30 mouse cellular contexts compared by ENCODE assay signal in genomic region chr16:29991876-29992380, GRCm38 (mm10).
DNase-seq lines count a peak whose midpoint lies in the region; ATAC-seq and TF ChIP-seq lines count a peak whose summit lies in the region.
"Had no signal": no experiment of that assay in that cellular context is flagged by ENCODE, and none has a peak within 500 bp of the region (broad histone marks: within the 10 kb centered on the region; RNA-seq: fewer than 3 reads in every experiment).

No protein-coding gene starts in this region.

- no peaks in the 10 kb centered on the region for H3K36me3 ChIP-seq in kidney, adult 2 months (ENCODE audit: control insufficient read depth, insufficient read depth, low read length)
- no peaks in the 10 kb centered on the region for H3K36me3 ChIP-seq in lung, postnatal 0 days (ENCODE audit: insufficient read depth, low read length)
- H3K36me3 ChIP-seq in limb, embryonic 10.5 days: no peaks in the 10 kb centered on the region
- no peaks in the 10 kb centered on the region for H3K36me3 ChIP-seq in limb, embryonic 14.5 days (ENCODE audit: control insufficient read depth, insufficient read depth, low read length)
- H3K36me3 ChIP-seq: embryonic facial prominence, embryonic 10.5 days; embryonic facial prominence, embryonic 13.5 days; forebrain, embryonic 12.5 days; forebrain, embryonic 15.5 days; G1E; heart, embryonic 12.5 days; heart, embryonic 15.5 days; hindbrain, embryonic 10.5 days had no signal

- TF ChIP-seq POLR2A in kidney, adult 2 months (IDR thresholded peaks at IDR 0.05; ENCODE audit: low read depth, low read length): no peak
- TF ChIP-seq POLR2A in limb, embryonic 14.5 days (IDR thresholded peaks at IDR 0.05; ENCODE audit: borderline replicate concordance, extremely low read depth, insufficient read depth, insufficient read length): no peak

- no peak; the same call in 1 of the 2 replicates for ATAC-seq in lung, postnatal 0 days
- peak; percentile 35; the same call in 1 of the 2 replicates for ATAC-seq in limb, embryonic 14.5 days (ENCODE audit: low FRiP score, low read depth)
- ATAC-seq: forebrain, embryonic 15.5 days; Patski had no signal

- TF ChIP-seq EP300 in lung, postnatal 0 days (IDR thresholded peaks at IDR 0.05): no peak

- DNase-seq in kidney, adult 2 months: peak; percentile 79
- no peak for DNase-seq in kidney, adult 11 months
- peak; percentile 29 for DNase-seq in lung, postnatal 0 days (ENCODE audit: low spot score)
- DNase-seq in lung, postnatal 4 days: no peak
- DNase-seq in limb, embryonic 10.5 days (ENCODE audit: low spot score): no peak
- DNase-seq in limb, embryonic 14.5 days (ENCODE audit: low spot score): no peak
- DNase-seq in thymus, postnatal 4 days: no peak
- no peak for DNase-seq in spleen, adult 18-20 months
- DNase-seq: adrenal gland, adult 2 months; adrenal gland, postnatal 14 days; cerebellum, adult 11 months; cerebellum, adult 8-10 months; cerebellum, postnatal 10 days; cerebellum, postnatal 36 days; embryo, embryonic 11 days; gastrocnemius, postnatal 25 days; heart, adult 18-20 months; heart, postnatal 10 days; heart, postnatal 36 days had no signal

- 56% methylated on average over 8 of the region's 8 CpGs for WGBS in kidney, adult 2 months
- 74% methylated on average over 8 of the region's 8 CpGs for WGBS in lung, postnatal 0 days
- WGBS in limb, embryonic 10.5 days: 87% methylated on average over 8 of the region's 8 CpGs
- WGBS in limb, embryonic 14.5 days: 49% methylated on average over 8 of the region's 8 CpGs

- H3K27ac ChIP-seq in kidney, adult 2 months (ENCODE audit: insufficient read depth, low read depth, low read length): peak overlapping the region; percentile 59; the same call in 1 of the 2 replicates
- H3K27ac ChIP-seq in lung, postnatal 0 days (ENCODE audit: low read length): no peak overlapping the region
- H3K27ac ChIP-seq in limb, embryonic 10.5 days: peak overlapping the region; percentile 44; the same call in 1 of the 2 replicates
- H3K27ac ChIP-seq in limb, embryonic 14.5 days (replicated peaks; ENCODE audit: low read depth, low read length): no peak overlapping the region
- H3K27ac ChIP-seq: embryonic facial prominence, embryonic 13.5 days; forebrain, embryonic 12.5 days; forebrain, embryonic 15.5 days; heart, embryonic 15.5 days; hindbrain, embryonic 10.5 days; hindbrain, embryonic 14.5 days had no signal

- no peak overlapping the region for H3K4me2 ChIP-seq in lung, postnatal 0 days (replicated peaks; ENCODE audit: low read depth, low read length)
- H3K4me2 ChIP-seq in limb, embryonic 14.5 days (replicated peaks; ENCODE audit: low read depth, low read length, severe bottlenecking): no peak overlapping the region
- H3K4me2 ChIP-seq: embryonic facial prominence, embryonic 13.5 days; forebrain, embryonic 12.5 days; forebrain, embryonic 15.5 days; heart, embryonic 12.5 days; heart, embryonic 15.5 days; hindbrain, embryonic 14.5 days had no signal

- no peaks in the 10 kb centered on the region for H3K9me3 ChIP-seq in lung, postnatal 0 days (ENCODE audit: low read length)
- no peaks in the 10 kb centered on the region for H3K9me3 ChIP-seq in limb, embryonic 10.5 days (replicated peaks)
- no peaks in the 10 kb centered on the region for H3K9me3 ChIP-seq in limb, embryonic 14.5 days (ENCODE audit: control insufficient read depth, low read length)
- H3K9me3 ChIP-seq: embryonic facial prominence, embryonic 10.5 days; embryonic facial prominence, embryonic 13.5 days; forebrain, embryonic 12.5 days; forebrain, embryonic 15.5 days; G1E; heart, embryonic 12.5 days; heart, embryonic 15.5 days; hindbrain, embryonic 10.5 days had no signal

- H3K27me3 ChIP-seq in kidney, adult 2 months (replicated peaks; ENCODE audit: control insufficient read depth, insufficient read depth, low read length): no peaks in the 10 kb centered on the region
- H3K27me3 ChIP-seq in lung, postnatal 0 days (replicated peaks; ENCODE audit: insufficient read depth, low read length): no peaks in the 10 kb centered on the region
- H3K27me3 ChIP-seq in limb, embryonic 10.5 days (ENCODE audit: low read depth, poor library complexity, severe bottlenecking): 0 out of 2 replicates have a peak, but pooled peaks cover 11% of the 10 kb centered on the region
- H3K27me3 ChIP-seq in limb, embryonic 14.5 days (ENCODE audit: control insufficient read depth, insufficient read depth, low read length): no peaks in the 10 kb centered on the region
- H3K27me3 ChIP-seq: embryonic facial prominence, embryonic 13.5 days; forebrain, embryonic 15.5 days; heart, embryonic 12.5 days; heart, embryonic 15.5 days; Patski had no signal

- H3K4me1 ChIP-seq in kidney, adult 2 months (ENCODE audit: control insufficient read depth, insufficient read depth, low read length): 0 out of 2 replicates have a peak, but pooled peaks cover 5% of the 10 kb centered on the region
- peaks cover 8% of the 10 kb centered on the region; the same call in 1 of the 2 replicates for H3K4me1 ChIP-seq in lung, postnatal 0 days (ENCODE audit: insufficient read depth, low read depth, low read length)
- peaks cover 66% of the 10 kb centered on the region for H3K4me1 ChIP-seq in limb, embryonic 10.5 days
- peaks cover 50% of the 10 kb centered on the region for H3K4me1 ChIP-seq in limb, embryonic 14.5 days (ENCODE audit: control insufficient read depth, insufficient read depth, low read length)

- no peak overlapping the region for H3K4me3 ChIP-seq in kidney, adult 2 months (ENCODE audit: insufficient read depth, low read depth, low read length)
- no peak overlapping the region for H3K4me3 ChIP-seq in lung, postnatal 0 days (ENCODE audit: low read depth, low read length)
- no peak overlapping the region for H3K4me3 ChIP-seq in limb, embryonic 10.5 days
- H3K4me3 ChIP-seq in limb, embryonic 14.5 days (replicated peaks; ENCODE audit: low read length): no peak overlapping the region
- H3K4me3 ChIP-seq: embryonic facial prominence, embryonic 10.5 days; embryonic facial prominence, embryonic 13.5 days; erythroblast, embryonic 14.5 days; forebrain, embryonic 12.5 days; forebrain, embryonic 15.5 days; heart, embryonic 12.5 days; heart, embryonic 15.5 days; hindbrain, embryonic 10.5 days had no signal

- H3K9ac ChIP-seq in lung, postnatal 0 days (replicated peaks; ENCODE audit: low read depth): no peak overlapping the region
- H3K9ac ChIP-seq in limb, embryonic 14.5 days (ENCODE audit: low read depth, low read length, severe bottlenecking): 0 out of 2 replicates have a peak overlapping the region, but pooled peaks have one; percentile 13
- H3K9ac ChIP-seq: embryonic facial prominence, embryonic 13.5 days; forebrain, embryonic 12.5 days; forebrain, embryonic 15.5 days; heart, embryonic 12.5 days; heart, embryonic 15.5 days; hindbrain, embryonic 14.5 days had no signal

- no peak for TF ChIP-seq CTCF in kidney, adult 2 months (conservative IDR thresholded peaks at IDR 0.05; ENCODE audit: insufficient read depth, insufficient read length, low read depth, low read length)
- no peak for TF ChIP-seq CTCF in lung, postnatal 0 days (IDR thresholded peaks at IDR 0.05)

Comparison
In these comparisons a context has a peak if more than half of its experiments do, and no peak if none do; other contexts are left out.
1. DNase-seq: peak in kidney, adult 2 months (single experiment) and lung, postnatal 0 days (single experiment); none in kidney, adult 11 months (single experiment), lung, postnatal 4 days (0 of 2), limb, embryonic 10.5 days (single experiment), limb, embryonic 14.5 days (single experiment), thymus, postnatal 4 days (single experiment) and spleen, adult 18-20 months (0 of 2).
2. H3K27ac ChIP-seq: peak in kidney, adult 2 months (single experiment) and limb, embryonic 10.5 days (single experiment); none in lung, postnatal 0 days (single experiment) and limb, embryonic 14.5 days (single experiment).